Mouse (Mus musculus): ENCODE results near the gene Rab3il1.

DNA sequence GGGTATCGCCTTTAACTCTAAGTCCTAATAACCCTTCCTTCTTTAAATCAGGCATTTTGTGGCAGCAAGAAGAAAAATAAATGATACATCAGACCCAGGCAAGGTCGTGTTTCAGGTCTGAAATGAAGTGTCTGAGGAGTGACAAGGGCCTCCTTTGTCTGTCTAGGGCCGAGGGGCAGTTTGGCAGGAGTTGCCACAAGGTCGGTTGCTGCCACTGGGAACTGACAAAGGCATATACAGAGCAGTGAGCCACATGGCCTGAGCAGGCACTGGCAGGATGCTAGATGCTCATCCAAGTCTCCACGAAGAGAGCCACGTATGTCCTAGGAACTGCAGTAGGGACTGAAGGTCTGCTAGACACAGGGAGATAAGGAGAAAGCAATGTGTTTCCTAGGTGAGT lies 76.9 kb downstream of the Rab3il1 start:
- TF ChIP-seq GATA1 (IDR thresholded peaks at IDR 0.05; ENCODE audit: low read length), result no peak
- no peak for TF ChIP-seq TAL1 (IDR thresholded peaks at IDR 0.05; ENCODE audit: low read length)

All from erythroblast, embryonic 14.5 days (primary cell).